Mouse (Mus musculus) cerebellum, postnatal 25 days (tissue): Measurements from ENCODE around the gene Cpa4.

Experiments
- DNase-seq, 2 experiments: peaks; one replicate each; pipeline ENCODE4 v3.0.0; 2021; ENCODE audit warnings: mixed read lengths in 2 of 2

Gene Cpa4

DNA sequence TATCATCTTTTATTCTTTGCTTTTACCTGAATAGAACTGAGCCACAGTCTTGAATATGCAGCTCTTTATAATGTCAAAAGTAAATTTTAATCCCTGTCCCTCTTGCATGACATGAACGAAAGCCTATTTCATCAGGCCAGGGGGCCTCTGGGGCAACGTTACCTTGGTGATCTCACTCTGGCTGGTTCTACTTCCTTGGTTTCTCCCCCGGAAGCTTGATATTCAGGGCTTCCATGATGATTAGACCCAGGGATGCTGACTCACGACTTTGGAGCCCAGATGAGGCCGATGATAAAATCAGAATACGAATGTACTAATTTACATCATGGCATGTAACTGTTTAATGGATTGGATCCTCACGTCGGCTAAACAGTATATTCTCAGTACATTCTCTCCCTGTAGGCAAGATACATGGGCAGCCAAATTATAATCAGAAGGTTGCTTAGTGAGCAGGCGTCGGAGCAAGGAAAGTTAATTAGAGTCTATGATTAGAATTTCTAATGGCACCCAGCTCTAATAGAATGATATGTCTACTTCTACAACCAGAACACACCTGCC is 24.3 kb downstream of the Cpa4 start:
- no peak for DNase-seq

DNA sequence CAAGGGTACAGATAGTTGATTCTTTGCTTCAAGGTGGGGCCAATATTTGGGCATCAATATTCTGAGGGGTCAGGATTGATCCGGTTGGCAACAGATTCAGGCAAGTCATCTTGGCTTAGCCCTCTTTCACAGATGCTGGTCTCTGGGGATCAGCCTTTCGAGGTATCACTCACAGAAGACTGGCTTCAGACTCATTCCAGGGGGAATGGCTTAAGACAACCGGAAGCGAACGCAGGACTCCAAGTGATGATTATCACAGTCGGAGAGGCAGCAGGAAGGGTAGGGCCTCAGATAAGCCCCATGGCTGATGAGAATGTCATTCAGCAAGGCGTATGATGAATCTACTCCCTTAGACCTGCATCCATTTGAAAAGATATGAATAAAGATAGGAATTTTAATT is 26.2 kb downstream of the Cpa4 start:
- DNase-seq, result no peak

DNA sequence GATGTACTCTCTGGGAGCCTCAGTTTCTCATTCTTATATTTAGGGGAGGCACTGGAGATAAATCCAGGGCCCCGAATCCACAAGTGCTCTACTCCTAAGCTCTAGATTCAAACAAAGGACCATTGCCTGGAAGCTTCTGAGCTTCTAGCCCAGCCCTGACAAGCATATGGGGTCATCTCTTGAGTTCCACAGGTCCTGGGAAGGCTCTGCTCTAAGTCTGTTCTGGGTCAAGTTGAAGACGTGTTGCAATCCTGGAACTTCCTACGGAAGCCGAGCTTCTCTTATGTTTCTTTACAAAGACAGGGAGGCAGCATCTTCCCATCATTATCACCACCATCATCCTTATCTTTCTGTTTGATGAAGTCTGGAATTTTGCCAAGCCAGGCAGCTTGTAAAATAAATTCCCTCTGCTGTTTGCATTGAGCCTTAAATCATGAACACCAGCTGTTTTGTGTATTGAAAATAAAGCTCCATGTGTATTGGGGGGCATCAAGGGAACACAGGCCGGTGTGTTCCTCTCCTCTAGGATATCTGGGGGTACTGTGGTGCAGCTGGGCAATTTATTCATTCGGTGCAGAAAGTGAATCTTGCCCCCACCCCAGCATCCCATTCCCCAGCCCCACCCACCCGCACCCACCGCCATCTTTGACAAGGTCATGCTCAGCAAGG is 28.2 kb downstream of the Cpa4 start:
- no peak for DNase-seq

DNA sequence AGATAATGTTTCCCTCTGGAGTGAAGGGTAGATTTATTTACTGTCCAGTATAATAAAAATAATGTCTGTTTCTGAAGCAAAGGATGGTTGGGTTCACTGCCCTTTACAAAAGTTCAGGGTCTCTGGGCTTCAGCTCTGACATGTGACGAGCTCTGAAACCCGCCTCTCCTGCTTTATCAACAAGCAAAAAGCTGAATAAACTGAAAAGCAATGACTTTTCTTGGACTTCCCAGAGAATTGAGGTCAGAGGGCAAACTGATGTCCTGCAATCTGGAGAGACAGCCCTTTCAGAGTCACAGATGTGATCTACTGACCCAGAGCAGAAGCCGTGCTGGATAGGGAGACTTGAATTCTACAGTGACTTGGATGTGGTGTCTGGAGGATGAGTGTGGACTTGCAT is 31.9 kb downstream of the Cpa4 start:
- no peak for DNase-seq

DNA sequence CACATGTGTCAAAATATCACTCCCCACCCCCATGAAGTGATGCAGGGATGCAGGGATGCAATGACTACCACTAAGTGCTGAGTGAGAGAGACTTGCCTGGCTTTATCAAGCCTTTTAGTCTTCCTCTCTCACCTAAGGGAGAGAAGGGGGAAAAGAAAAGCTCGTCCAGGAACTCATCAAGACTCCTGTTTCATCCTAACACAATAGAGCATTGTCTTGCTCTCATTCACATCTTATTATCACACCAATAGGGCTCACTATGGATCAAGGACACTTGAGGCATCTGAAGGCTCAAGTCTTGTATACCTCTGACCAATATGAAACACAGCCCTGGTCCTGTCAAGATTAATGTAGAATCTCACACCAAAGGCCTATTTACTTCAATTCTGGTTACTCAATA is 32.8 kb downstream of the Cpa4 start:
- DNase-seq, result no peak

DNA sequence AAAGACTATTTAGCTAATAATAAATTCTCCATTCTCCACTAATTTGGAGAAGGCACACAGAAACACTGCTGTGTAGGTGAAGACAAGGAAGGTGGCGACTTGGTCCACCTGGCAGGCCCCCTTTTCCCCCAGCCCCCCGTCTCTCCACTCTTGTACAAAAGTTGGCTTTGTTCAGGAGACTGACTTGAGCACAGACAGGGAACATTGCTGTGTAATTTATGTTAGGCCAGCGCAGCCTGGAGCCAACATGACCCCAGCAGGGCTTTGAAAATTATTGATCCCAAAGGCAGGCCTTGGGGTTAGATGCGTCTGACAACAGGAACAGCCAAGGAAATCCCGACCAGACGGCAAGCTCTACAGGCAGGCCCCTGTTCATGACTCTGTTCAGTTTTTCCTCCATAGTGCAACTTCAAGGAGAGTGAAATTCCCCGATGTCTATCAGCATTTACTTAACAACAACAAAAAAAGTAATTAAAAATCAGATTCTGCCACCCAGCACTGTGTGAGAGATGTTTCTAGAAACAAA is 36.2 kb downstream of the Cpa4 start:
- DNase-seq, result no peak

DNA sequence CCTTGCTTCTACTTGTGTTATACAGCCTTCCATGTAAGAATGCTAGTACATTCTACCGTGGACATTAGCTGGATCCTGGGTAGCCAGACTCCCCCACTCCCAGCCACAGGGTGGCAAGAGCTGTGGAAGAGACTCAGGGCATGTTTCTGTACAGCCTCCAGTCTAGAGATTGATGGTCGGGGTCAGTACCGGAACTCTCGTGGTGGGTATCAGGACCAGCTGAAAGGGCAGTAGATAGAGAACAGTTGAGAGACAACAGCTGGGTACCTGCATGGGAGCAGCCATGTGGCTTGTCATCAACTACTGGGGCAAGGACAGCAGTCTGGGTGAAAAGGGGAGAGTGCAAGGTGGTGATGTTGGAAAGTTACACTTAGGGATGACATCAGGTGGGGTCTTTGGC is 36.9 kb downstream of the Cpa4 start:
- no peak for DNase-seq

DNA sequence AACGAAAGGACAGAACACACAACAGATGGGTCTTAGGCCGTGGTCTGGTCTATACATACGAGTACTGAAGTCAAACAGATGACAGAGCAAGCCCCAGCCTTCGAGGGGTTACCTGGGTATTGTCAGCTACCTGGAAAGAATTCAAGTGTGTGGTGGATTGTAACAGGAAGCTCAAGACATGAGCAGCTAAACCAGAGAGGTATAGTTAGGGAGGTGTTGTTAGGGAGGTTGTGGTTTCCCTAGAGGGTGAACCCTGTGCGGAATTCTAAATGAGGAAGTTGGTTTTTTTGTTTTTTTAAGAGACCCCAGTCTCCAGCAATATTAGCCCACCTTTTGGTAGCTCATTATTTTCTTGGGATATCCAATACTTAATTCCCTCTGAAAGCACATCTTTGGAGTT is 37.5 kb downstream of the Cpa4 start:
- no peak for DNase-seq

DNA sequence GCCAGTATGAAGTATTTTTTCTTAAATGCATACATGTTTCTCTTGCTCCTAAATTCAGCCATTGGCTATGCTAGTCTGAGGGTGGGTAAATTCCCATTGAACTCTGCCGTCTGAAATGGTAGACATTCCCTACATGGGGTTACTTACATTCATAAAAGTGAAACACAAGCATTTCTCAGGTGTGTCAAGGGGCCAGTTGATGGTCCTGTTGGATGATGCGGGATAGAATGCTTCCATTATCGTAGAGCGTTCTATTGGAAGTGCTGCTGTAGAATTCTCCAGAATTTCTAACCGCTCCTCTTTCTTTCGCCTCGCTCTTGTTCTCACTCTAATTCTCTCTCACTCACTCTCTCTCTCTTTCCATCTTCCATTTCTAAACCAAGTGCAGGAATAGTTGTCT is 42.5 kb downstream of the Cpa4 start, which contains the start of gene Cpa5:
Gene Cpa5 (plus strand): TSS at position 301 of the 400 bp plus-strand sequence.
- DNase-seq, result no peak

DNA sequence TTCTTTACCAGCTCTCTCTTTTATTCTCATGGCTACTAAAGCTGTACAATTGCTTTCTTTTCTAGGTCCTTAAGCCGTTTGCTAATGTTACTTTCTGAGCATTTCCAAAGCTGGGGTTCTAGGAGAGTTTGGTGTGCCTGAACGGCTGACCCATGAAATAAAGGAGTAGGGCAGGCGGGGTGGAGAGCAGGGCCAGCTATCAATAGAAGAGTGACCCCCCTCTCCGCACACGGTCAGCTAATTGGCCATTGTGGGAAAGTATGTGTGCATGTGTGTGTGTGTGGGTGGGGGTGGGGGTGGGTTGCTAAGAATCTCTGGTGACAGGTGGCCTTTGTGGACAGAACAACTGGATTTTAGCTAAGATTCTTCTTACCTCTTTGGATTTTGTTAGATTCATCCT is 43.0 kb downstream of the Cpa4 start:
- no peak for DNase-seq

DNA sequence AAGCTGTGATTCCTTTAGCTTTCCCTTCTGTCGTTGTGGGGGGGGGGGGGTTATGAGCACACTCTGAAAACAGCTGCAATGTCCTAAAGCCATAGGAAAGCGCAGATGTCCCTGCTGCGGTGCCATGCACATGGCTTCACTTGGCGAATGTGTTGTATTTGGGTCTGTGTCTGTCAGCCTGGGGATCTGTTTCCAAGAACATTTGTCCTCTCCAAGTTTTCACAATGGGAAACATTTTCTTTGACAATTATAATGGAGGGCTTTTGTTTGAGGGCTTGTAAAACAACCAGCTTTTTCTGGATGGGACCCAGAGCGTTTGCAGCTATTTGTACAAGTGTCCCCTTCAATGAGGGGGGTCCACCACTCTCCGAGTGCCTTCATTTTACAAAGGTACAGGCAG is 46.1 kb downstream of the Cpa4 start:
- DNase-seq, result no peak

DNA sequence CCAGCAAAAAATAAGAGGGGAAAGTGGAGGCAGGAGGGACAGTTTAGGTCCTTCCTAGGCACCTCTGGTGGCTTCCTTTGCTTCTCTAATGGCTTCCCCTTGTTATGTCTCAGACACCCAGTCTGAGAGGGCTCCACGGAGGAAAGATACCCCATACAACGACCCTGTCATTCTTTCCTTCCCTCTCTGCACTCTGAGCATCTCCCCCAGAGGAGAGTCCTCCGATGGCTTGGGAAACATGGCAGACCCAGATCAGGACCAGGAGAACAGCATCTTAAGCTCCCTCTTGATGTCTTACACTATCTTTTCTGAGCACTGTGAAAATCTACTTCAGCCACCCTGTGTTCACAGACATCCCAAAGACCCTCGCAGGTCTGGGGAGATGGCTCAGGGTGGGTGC is 47.6 kb downstream of the Cpa4 start:
- no peak for DNase-seq

DNA sequence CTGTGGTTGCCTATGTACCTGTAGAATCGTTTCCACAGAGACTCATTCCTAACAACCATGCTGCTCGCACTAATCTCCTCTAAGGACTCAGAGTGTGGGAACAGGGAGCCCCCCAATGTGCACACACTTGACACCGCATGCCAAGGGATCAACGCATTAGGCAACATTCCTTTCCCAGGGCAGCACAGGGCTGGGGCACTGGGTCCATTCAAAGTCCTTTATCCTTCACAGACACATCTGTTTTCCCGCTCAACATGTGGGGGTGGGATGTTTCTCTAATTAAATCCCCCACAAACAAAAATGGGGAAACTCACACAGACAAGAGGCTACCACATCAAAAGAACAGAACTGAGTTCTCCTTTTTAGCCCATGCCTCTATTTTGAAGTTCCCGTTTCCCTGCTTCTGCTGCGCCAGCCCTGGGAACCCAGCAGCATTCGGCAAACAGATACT is 48.3 kb downstream of the Cpa4 start:
- no peak for DNase-seq

DNA sequence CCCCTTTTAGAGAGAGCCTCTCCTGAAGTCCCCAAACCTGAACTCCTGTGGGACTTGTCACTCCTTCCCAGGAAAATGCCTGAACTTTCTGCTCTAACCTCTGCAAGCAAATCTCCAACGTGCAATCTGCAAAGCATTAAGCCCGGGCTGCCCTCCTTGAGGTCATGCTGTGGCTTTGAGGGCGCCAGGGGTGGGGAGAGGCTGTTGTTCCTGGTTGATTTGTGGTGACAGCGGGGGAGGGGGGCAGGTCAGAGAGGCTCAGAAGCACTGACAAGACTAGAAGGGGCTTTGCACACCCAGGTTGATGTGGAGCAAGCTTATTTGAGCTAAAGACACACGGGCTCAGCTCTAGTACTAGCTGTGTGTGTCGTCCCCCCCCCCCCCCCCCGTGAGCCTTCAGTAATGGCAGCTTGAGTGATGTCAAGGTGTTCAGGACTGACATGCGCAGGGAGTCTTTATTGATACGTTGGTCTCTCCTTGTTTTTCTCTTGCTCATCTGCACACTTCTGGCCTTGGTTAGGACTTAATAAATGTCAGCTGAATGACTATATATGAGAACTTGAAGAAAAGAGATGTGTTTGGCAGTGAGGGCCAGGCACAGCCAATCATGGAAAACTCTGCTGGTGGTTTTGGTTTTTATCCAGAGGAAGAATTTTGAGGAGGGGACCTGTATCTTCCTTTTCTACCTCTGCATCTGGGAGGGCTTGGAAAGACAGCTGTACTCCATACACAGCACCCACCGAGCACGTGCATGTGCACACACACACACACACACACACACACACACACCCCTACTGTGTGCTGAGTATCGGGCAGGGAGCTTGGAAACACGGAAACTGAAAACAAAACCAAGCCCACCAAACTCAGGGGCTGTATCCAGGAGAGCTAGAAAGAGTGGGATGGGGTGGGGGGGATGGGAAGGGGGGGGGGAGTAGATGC is 49.1 kb downstream of the Cpa4 start:
- peak in 1 of 2 experiments; percentile 11 for DNase-seq

DNA sequence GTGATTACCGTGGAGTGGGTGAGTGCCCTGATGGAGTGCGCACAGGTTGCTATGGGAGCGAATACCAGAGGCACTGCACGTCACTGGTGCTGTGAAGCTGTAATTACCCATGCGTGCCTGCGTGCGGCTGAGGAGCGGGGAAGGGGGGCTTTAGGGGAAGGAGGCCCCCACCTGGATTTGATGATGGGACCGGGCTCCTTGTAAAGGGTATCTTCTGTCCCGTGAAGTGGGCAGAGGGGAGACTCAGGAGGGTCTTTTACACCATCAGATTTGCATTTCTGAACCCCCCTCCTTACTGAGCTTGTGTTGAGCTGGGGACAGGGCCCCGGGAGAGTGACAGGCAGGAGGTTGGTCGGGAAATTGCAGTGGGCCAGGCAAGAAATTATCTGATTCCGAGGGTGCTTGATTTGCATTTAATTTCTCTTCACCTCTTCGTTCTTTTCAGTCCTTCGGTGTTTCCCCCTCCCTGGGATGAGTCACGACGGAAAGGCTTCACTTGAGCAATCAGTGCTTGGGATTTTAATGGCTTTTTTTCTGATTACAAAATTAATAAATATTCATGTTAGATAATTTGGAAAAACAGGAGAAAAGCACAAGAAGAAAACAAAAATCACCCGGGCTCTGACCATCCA is 49.9 kb downstream of the Cpa4 start:
- peak; percentile 30 to 38 for DNase-seq

DNA sequence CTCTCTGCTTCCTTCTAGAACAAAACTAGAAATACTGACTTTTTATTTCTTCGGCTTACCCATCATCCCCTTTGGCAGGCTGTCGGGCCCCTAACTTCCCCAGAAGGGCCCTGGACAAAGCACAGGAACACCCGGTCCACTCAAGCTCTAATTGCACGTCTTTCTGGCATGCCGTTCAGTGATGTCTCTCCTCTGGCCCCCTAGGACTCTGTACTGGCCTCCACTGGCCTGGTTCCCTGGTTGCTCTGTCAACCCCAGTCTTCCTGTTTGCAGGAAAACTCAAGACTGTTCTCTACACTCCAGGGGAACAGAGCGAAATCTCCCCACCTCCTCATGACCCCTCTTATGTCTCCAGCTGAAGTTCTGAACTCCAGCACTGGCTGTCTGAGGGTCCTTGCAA is 50.6 kb downstream of the Cpa4 start:
- no peak for DNase-seq

DNA sequence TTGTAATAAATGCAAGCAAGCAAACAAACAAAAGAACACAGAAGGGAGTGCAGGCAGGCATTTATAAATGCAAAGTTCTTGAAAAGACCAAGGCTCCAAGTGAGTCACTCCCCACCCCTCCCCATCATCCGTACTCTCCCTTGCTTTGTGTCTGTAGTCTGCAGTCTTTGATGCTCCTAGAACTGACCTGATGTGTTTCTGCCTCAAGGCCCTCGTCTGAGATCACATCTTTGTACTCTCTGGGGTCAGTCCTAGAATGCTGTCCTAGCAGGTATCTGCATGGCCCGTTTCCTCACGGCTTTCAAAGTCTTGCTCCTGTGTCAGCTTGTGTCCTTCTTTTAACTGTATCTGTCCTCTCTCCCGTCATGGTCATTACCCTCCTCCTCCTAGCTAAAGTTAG is 51.4 kb downstream of the Cpa4 start:
- DNase-seq, result no peak

DNA sequence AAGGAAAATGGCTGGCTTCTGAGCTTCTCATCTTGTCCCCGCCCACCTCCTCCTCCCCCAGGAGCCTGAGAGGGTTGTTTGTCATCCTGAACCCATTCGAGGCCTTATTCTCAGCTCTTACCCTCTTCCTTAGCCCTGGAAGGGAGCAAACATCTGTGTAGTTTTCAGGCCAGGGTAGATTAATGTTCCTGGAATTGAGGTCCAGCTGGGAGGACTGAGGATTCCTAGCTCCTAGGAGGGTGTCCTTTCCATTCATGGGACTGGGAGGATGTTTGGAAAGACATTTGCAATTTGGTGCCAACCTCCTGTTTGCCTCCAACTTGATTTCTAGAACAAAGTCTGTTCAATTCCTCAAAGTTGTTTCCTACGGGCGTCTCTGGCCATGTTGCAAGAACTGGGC is 52.4 kb downstream of the Cpa4 start:
- no peak for DNase-seq

DNA sequence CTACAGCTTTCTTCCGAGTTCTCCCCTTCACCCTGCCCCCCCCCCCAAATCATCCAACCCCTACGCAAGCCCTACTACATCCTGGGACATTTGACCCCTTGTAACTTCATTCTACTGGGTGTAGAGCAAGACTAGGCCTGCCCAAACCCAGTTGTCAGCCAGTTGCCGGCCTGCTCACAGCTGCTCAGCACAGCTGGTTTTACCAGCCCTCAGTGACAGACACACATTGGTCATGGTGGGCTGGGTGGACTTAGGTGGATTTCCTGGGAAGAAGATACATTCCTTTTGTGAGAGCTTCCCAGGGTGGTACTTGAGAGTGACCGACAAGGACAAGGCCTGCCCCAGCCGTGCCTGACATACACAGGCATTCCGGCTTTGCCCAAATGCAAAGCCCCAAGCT is 52.8 kb downstream of the Cpa4 start:
- no peak for DNase-seq

DNA sequence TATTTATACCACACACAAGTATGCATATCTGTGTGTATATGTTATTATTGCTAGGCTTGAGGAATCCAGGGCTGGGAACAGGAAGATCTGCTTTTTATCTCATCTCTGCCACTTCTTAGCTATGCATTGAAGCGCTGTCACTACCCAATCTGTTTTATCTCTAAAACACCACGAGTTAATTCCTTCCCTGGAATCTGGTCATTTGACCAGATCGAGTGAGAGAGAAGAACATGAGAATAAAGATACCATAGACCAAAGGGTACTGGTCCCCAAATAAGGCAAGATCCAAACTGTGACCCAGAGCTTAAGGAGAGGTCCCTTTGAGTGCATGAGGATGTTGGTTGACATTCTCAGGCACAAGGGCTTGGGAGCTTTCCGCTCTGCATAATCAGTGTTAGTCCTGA is 53.8 kb downstream of the Cpa4 start:
- no peak for DNase-seq

DNA sequence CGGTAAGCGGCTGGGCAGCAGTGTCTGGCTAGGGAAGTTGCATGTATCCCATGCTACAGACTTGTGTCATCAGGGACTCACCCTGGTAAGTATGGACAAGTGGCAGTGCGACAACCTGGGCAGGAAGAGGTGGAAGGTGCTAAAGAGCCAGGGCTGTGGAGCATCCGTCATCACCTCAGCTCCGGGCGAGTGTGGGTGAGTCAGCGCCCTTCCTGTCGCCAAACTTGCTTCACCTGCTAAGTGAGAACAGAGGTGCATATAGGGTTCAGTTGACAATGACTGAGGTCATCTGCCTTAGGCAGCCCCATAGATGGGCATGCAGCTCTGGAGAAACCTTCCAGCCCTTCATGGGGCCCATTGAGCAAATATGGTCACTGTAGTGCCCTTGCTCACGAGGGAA is 56.6 kb downstream of the Cpa4 start:
- DNase-seq, result no peak

DNA sequence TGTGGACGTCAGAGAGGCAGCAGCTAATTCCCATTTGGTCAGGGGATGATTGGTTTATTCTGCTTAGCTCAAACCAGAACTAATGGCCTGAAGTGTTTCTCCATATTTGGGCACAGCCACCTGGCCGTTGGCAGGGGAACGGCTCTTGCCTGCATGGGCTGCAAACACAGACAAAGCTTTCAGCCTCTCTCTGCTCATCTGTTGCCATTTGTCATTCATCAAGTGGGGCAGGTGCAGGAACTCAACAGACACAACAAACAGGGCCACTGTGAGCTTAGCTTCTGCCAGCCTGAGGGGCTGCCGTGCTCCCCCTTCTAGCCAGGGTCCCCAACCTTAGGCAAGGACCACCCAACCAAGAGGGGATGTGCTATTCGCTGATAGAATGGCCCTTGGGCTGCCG is 60.0 kb downstream of the Cpa4 start:
- DNase-seq, result peak; percentile 22 to 52

DNA sequence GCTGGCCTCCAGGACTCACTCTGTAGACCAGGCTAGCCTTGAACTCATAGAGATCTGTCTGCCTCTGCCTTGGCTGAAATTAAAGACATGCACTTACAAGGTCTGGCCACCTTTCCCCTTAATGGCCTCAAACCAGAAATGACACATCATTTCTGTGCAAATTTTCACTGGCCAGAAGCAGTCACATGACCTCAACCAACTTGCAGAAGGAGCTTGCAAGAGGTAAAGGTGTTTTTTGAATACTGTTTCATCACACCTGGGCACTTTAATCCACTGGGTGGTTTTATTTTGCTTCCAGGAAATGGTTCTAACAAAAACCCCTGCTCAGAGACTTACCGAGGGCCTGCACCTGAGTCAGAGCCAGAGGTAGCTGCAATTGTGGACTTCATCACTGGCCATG is 61.8 kb downstream of the Cpa4 start:
- no peak for DNase-seq
